Mouse (Mus musculus) megakaryocyte progenitor cell, adult 5-6 weeks (primary cell): ENCODE measurements at regions not wholly inside any gene's neighbourhood (a gene's known extent, or its start where the extent isn't known, plus 50 kb on each side); places are given as distances from the start of the nearest gene placed in this dataset.

Experiments used
- ATAC-seq: replicated peaks from 2 replicates; pipeline ENCODE4 v1.8.0; 2016; ENCODE audit warnings: mild to moderate bottlenecking, moderate TSS enrichment, inconsistent platforms; ENCODE audit not compliant: poor library complexity

GRCm38 (mm10) chr16:88412287-88412686 is 94.5 kb downstream of the Cldn17 start:
- no peak for ATAC-seq

DNA sequence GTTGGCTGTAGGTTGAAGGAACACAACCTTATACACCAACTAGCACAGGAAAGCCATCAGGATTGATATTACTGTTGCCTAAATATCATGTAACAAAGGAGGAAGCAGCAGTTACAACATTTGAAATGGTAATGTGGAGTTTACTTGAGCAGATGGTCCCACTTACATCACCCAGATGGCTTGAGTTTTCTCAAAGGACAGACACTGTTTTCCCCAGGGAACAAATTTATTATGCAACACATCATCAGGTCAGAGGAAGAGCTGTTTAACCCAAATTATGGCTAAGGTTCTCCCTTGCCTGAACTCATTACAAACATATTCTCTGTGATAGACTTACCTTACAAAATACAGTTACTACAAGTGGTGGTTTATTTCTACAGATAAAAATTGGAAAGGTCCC is 98.6 kb downstream of the Cldn17 start:
- no peak for ATAC-seq

DNA sequence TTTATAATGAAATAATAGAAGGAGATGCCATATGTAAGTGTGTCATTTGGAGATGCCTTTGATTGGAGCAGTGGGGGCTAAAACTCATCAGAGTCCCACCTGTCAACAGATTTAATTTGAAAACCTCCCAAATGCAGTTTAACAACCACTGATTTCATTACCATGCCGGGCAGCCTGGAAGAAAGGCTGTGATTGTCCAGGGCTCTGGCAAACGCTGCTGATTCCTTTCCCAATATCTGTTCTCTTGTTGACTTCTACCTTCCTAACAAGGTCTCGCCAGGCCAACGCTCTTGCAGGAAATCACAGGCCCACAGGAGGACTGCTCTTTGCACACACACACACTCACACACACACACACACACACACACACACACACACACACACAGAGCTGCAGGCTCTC is 102.4 kb downstream of the Cldn17 start:
- ATAC-seq: no peak

DNA sequence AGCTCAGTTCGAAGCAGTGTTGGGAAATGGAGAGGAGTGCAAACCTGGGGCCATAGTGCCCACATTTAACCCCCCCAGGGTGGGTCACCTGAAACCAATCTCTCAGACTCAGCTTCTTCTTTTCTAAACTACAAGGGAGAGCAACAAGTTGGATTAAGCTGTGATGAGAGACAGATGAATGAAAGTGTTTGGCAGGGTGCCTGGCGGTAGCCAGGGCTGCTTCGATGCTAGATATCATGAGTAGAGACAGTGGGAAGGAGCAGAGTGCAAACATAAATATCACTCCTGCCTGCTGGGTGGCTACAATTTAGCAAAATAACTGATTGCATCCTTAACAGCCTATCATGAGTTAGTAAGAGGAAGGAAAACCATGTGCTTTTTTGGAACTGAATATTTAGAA is 106.9 kb downstream of the Cldn17 start:
- no peak for ATAC-seq

DNA sequence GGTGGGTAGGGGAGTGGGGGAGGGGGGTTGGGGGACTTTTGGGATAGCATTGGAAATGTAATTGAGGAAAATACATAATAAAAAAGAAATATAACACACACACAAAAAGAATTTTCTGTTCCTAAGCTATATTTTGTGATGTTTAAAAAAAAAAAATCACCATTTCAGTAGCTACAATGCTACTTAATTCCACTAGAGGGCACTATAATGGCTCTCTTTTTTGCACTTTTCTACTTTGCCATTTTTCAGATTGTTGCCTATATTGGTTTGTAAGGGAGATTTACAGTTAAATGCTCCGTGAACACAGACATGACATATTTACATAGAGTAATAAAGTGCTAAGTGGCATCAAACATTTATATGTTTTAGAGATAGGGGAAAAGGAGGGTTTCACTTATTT is 102.7 kb upstream of the Grik1 start:
- no peak for ATAC-seq

DNA sequence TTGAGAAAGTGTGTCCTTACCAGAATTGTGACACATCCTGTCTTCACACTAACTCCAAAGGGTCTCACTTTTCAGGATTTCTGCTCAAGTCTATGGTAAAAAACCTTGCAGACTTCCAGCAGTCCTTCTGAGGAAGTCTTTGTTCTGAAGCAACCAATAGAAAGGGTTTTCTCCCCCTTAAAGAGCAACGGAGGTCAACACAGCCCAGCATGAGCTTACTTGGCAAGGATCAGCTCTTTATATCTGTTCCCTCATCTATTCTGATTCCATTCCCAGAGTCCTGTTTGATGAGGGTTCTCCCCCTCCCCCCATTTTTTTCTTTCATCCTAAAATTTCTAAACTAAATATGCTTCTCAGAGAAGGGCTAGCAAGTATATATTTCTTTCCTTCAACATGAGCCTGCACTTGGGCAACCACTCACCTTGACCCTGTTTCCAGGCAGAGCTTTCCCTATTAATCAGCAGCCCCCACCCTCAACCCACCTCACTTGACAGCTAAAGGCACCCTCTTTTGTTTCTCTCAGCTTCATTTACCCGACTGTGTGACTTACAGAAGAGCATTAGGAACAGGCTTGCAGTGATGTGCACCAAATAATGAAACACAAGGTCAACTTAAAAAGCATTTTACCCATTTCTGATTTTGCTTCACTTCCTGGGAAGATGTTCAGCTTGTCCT is 91.7 kb upstream of the Grik1 start:
- no peak for ATAC-seq

GRCm38 (mm10) chr16:88375622-88376021 is 85.6 kb upstream of the Grik1 start:
- ATAC-seq: no peak

DNA sequence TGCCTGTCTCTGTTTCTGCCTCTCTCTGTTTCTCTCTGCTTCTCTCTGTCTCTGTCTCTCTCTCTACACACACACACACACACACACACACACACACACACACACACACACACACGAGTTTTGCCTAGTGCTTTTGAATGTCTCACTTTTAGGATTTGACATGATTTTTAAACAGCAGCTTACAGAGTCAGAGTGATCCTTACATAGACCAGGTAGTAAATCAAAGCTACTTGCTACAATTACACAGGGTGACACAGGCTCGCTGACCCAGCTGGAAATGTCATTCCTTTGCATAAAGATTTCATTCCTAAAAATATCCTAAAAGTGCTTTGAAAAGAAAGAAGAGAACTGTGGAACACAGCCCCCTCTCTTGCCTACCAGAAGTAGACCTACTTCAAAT is 84.5 kb upstream of the Grik1 start:
- ATAC-seq: no peak

GRCm38 (mm10) chr16:88372034-88372433 is 82.0 kb upstream of the Grik1 start:
- peak; percentile 96 for ATAC-seq

DNA sequence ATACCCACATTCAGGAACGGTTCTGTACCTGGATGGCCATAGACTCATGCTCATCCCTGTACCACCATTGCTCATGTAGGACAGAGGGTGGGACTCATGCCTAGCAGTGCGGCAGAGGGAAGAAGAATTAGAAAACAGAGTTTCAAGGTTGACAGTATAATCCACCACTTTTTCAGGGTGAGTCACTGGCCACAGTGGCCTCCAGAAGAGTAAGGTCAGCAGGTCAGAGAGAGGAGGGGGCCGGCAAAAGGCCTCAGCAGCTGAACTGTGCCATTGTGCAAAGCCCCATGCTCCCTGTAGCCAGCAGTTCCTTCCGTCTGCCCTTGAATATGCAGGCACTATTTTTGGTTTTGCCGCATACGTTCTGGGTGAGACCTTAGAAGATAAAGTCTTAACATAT is 78.1 kb upstream of the Grik1 start:
- no peak for ATAC-seq

DNA sequence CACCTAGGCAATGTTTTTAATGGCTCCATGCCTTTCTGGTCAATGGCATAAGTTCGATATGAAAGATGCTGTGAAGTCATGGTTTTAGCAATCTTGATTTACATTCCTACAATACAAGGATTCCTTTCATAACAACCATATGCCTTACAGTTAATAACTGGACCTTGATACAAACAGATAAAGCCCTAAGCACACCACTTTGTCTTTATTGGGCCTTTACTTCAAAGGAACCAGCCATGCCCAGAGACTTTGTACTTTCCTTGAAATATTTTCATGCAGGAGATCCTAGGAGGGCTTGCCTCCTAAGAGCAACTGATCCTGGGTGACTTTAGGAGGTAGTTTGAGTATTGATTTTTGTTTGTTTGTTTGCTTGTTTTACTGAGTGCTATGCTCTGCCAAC is 77.1 kb upstream of the Grik1 start:
- no peak for ATAC-seq

- no peak for ATAC-seq
These were observed 70.0 kb upstream of the Grik1 start for GRCm38 (mm10) chr16:88360081-88360480.
